Mouse (Mus musculus): Measurements from ENCODE around the gene Prtg. TPM values are rescaled to one million over a fixed set of nuclear protein-coding genes. Genes with fewer than 3 reads are reported as not detected.

Gene Prtg
- polyA plus RNA-seq, 1 experiment from 2014 or later, result 0.40 TPM

DNA sequence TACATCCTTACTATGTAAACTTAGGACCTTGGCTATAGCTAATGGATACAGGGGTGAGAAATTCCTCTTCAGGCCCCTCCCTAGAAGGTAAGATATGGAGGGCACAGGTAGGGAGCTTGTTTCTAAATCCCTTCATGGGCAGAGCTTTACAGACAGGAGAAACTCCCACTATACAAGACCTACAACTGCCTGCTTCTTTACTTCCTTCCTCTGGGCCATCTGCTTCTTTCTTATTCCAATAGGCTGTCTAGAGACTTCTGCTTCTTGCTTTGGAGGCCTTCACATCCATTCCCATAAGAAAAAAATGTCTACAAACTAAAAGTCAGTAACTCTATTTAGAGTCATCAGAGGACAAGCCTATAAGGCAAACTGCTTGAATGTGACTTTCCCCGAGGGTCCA is 18.9 kb upstream of the Prtg start:
- WGBS, result 88% methylated on average over 1 of the region's 1 CpGs

DNA sequence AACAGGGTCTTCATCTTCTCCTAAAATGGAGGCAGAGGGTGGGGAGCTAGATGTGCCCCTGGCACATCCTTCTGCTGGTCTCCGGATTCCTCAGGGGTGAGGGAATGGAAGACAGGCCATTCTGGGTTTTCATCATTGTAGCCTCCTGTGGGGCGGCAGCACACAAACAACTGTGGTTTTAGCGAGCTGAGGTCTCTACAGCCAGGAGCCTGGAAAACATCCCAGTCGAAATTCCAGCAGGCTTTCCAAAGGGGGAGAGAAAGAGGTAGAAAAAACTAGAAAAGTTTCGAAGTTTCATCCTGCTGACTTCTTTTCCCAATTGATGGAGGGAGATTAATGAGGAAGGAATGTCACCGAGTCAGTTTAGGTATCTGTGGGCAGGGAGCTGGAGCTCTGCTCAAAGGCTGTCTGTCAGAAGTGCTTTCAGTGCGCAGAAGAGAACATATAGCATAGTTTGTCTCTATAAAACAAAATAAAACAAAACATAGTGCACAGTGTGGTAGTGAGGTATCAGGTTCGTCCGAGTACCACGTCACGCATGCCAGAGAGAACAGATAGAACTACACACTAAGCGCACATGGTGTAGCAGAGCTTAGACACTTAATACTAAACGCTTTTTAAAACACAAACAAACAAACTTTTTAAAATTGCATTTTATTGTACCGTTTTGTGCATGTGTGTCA is 16.0 kb upstream of the Prtg start:
- no peak overlapping the region for H3K9ac ChIP-seq
- H3K36me3 ChIP-seq, result no peaks in the 10 kb centered on the region
- no peaks in the 10 kb centered on the region for H3K9me3 ChIP-seq (replicated peaks)
- no peak overlapping the region for H3K4me3 ChIP-seq
- peak overlapping the region; percentile 47; the same call in 1 of the 2 replicates for H3K4me2 ChIP-seq
- ATAC-seq (replicated peaks; ENCODE audit: insufficient number of reproducible peaks, insufficient read depth, low FRiP score, low read depth), result no peak
- H3K27me3 ChIP-seq, result no peaks in the 10 kb centered on the region
- 45% methylated on average over 14 of the region's 14 CpGs for WGBS
- H3K27ac ChIP-seq, result no peak overlapping the region
- peaks cover 16% of the 10 kb centered on the region for H3K4me1 ChIP-seq (replicated peaks)

More for the DNA sequence above, 18.9 kb upstream of the Prtg start:
- Histone ChIP-seq H3K4me2 (no peak overlapping the region), H3K27ac (no peak overlapping the region), H3K9me3 (replicated peaks) (no peaks in the 10 kb centered on the region), H3K36me3 (no peaks in the 10 kb centered on the region), H3K9ac (no peak overlapping the region), H3K4me1 (replicated peaks) (peaks cover 16% of the 10 kb centered on the region), H3K4me3 (no peak overlapping the region), H3K27me3 (no peaks in the 10 kb centered on the region)
- no peak for ATAC-seq (replicated peaks; ENCODE audit: insufficient number of reproducible peaks, insufficient read depth, low FRiP score, low read depth)

DNA sequence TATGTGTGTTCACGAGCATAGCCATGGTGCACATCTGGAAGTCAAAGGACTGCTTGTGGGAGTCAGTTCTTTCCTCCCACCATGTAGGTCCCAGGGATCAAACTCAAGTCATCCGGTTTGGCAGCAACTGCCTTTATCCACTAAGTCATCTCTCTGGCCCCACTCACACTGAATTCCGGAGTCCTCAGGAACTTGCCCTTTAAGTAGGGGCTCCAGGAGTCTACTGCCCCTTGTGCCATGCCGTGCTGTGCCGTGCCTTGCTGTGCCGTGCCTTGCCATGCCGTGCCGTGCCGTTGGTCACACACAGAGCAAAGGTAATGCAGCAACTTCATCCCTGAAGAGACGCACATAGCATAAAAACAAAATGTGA is 15.5 kb upstream of the Prtg start:
- 0 out of 2 replicates have a peak overlapping the region, but pooled peaks have one; percentile 5 for H3K27ac ChIP-seq
- peak overlapping the region; percentile 47 for H3K4me2 ChIP-seq
- no peaks in the 10 kb centered on the region for H3K36me3 ChIP-seq
- H3K27me3 ChIP-seq, result no peaks in the 10 kb centered on the region
- WGBS, result 26% methylated on average over 10 of the region's 10 CpGs
- peak; percentile 50; the same call in 1 of the 2 replicates for ATAC-seq (replicated peaks; ENCODE audit: insufficient number of reproducible peaks, insufficient read depth, low FRiP score, low read depth)
- no peak overlapping the region for H3K4me3 ChIP-seq
- no peak overlapping the region for H3K9ac ChIP-seq
- peaks cover 16% of the 10 kb centered on the region for H3K4me1 ChIP-seq (replicated peaks)
- H3K9me3 ChIP-seq (replicated peaks), result no peaks in the 10 kb centered on the region

DNA sequence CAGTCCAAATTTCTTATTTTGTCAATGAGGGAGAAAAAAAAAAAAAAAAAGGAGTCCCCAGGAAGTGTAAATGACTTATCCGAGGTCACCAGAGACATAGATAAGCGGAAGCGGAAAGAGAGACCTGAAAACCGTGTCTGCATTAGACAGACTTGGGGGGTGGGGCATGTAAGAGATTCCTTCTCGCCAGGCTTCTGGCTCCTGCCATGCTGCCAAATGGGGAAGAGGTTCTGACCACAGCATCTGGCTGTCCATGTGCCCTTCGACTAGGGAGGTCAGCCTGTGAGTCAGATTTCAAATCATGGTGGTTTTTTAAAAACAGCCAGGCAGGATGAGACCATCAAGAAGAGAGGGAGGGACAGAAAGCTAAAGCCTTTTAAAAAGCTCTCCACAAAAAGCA is 15.0 kb upstream of the Prtg start:
- Histone ChIP-seq H3K9ac (no peak overlapping the region), H3K36me3 (no peaks in the 10 kb centered on the region), H3K4me3 (no peak overlapping the region), H3K4me1 (replicated peaks) (peaks cover 16% of the 10 kb centered on the region), H3K4me2 (peak overlapping the region; percentile 47), H3K27ac (no peak overlapping the region), H3K9me3 (replicated peaks) (no peaks in the 10 kb centered on the region), H3K27me3 (no peaks in the 10 kb centered on the region)
- no peak for ATAC-seq (replicated peaks; ENCODE audit: insufficient number of reproducible peaks, insufficient read depth, low FRiP score, low read depth)
- WGBS, result 10% methylated on average over 6 of the region's 6 CpGs

DNA sequence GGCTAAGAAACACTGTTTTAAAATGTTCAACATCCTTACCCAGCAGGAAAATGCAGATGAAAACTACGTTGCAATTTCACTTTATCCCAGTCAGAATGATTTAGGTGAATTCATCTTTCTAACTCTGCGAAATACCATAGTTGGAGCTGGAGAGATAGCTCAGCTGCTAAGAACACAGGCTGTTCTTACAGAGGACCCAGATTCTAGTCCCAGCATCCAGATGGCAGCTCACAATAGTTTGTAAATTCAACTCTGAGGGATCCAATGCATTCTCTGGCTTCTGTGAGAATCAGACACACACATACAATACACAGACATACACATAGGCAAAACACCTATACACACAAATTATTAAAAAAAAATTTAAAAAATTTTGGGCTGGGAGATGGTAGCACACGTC is 11.4 kb upstream of the Prtg start:
- H3K9ac ChIP-seq, result no peak overlapping the region
- H3K4me2 ChIP-seq, result no peak overlapping the region
- ATAC-seq (replicated peaks; ENCODE audit: insufficient number of reproducible peaks, insufficient read depth, low FRiP score, low read depth), result no peak
- no peaks in the 10 kb centered on the region for H3K27me3 ChIP-seq
- H3K4me1 ChIP-seq (replicated peaks), result peaks cover 20% of the 10 kb centered on the region
- no peaks in the 10 kb centered on the region for H3K9me3 ChIP-seq (replicated peaks)
- H3K27ac ChIP-seq, result no peak overlapping the region
- no peaks in the 10 kb centered on the region for H3K36me3 ChIP-seq
- 84% methylated on average over 3 of the region's 3 CpGs for WGBS
- no peak overlapping the region for H3K4me3 ChIP-seq

DNA sequence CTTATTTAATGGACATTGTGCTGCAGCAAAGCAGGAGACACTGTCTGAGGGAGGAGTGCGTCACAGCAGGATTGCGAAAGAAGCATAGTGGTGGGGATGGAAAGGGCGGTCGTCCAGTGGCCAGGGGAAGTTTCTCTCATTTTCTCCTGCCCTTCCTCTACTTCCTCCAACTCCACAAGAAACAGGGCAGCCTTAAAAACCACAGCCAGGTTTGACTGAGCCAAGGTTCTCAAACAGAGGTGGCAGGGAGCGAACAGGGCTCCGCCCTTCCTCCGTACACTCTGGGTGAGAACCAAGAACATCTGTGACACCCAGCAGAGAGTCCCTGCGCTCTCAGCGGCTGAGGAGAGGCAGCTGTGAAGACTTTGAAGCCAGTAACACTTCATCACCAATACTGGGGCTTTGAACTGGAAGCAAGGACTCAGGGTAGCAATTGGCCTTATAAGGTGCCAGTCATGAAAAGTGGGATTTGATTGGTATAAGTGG is 9.5 kb upstream of the Prtg start:
- H3K9me3 ChIP-seq (replicated peaks), result no peaks in the 10 kb centered on the region
- peaks cover 8% of the 10 kb centered on the region for H3K4me1 ChIP-seq (replicated peaks)
- WGBS, result 39% methylated on average over 9 of the region's 9 CpGs
- no peak for ATAC-seq (replicated peaks; ENCODE audit: insufficient number of reproducible peaks, insufficient read depth, low FRiP score, low read depth)
- H3K4me2 ChIP-seq, result peak overlapping the region; percentile 33; the same call in 1 of the 2 replicates
- H3K9ac ChIP-seq, result no peak overlapping the region
- H3K27ac ChIP-seq, result no peak overlapping the region
- H3K4me3 ChIP-seq, result peak overlapping the region; percentile 15; the same call in 1 of the 2 replicates
- no peaks in the 10 kb centered on the region for H3K27me3 ChIP-seq
- H3K36me3 ChIP-seq, result no peaks in the 10 kb centered on the region

DNA sequence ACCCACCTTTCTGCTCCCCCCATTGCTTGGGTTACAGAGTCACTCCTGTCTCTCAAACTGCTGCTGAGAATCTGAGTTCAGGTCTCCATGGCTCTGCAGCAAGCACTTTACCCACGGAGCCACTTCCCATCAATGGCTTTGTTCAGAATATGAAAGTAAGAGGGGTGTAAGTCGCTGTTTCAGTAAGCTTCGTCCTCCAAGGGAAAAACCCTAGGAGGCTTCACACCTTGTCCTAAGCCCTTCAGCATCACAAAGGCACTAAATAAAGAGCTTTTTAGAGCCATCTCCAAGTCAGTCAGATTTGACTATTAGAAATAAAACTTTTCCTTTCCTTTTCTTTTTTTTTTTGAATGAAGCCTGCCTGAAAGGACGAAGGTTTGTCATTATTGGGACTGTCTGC is 3.4 kb upstream of the Prtg start:
- 65% methylated on average over 4 of the region's 4 CpGs for WGBS
- Histone ChIP-seq H3K27ac (no peak overlapping the region), H3K4me2 (no peak overlapping the region), H3K9me3 (replicated peaks) (no peaks in the 10 kb centered on the region), H3K9ac (no peak overlapping the region), H3K36me3 (no peaks in the 10 kb centered on the region), H3K27me3 (no peaks in the 10 kb centered on the region), H3K4me1 (replicated peaks) (peaks cover 18% of the 10 kb centered on the region), H3K4me3 (no peak overlapping the region)
- no peak for ATAC-seq (replicated peaks; ENCODE audit: insufficient number of reproducible peaks, insufficient read depth, low FRiP score, low read depth)

DNA sequence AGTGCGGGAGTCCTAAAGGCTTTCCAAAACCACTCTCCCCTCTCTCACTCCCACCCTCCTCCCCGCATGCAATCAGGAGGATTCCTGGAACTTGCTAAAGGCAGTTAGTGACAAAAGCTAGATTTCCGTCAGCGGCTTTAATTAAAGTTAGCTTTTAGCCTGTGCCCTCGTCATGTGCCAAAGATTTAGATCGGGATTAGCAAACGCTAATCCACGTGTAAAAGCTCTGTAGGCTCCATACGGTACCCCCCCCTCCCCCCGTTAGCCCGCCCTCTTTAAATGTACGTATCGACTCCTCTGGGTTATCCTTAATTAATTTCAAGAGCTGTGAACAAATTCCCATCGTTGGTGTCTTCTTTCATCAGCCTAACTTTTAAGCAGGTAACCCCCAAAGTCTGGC is 528 bp upstream of the Prtg start:
- Histone ChIP-seq H3K9ac (no peak overlapping the region; the same call in 1 of the 2 replicates), H3K4me2 (peak overlapping the region; percentile 99), H3K4me3 (peak overlapping the region; percentile 93; the same call in 1 of the 2 replicates), H3K9me3 (replicated peaks) (no peaks in the 10 kb centered on the region), H3K27me3 (no peaks in the 10 kb centered on the region), H3K4me1 (replicated peaks) (peaks cover 14% of the 10 kb centered on the region), H3K27ac (no peak overlapping the region), H3K36me3 (no peaks in the 10 kb centered on the region)
- 23% methylated on average over 14 of the region's 14 CpGs for WGBS
- no peak for ATAC-seq (replicated peaks; ENCODE audit: insufficient number of reproducible peaks, insufficient read depth, low FRiP score, low read depth)

DNA sequence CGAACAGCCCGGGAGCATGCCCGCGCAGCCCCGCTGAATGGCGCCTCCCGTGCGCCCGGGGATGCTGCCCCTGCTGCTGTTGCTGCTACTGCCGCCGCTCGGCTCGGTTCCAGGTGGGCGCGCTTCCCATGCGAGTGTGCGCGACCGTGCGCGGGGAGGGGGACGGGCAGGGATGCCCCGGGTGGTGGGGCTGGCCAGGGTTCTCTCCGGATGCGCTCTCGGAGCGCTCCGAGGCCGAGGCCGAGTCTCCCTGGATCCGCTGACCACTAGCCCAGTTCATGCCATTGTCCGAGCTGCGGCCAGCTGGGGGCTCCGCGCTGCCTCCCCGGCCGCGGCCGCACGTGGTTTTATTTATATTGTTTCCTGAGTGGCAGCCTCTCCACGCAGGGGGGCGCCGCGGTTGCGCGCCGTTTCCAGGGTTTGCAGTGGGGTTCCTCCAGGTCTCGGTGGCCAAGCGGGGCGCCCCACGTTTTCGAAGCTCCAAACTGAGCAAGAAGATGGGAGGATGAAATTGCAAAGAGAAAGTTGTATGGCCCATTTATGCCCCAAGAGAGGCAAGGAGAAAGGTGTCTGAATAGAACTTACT is 839 bp downstream of the Prtg start:
- H3K27me3 ChIP-seq, result no peaks in the 10 kb centered on the region
- H3K4me3 ChIP-seq, result peak overlapping the region; percentile 93
- H3K9me3 ChIP-seq (replicated peaks), result no peaks in the 10 kb centered on the region
- H3K4me2 ChIP-seq, result peak overlapping the region; percentile 99
- peak overlapping the region; percentile 80 for H3K9ac ChIP-seq
- H3K27ac ChIP-seq, result peak overlapping the region; percentile 78
- peaks cover 15% of the 10 kb centered on the region for H3K4me1 ChIP-seq (replicated peaks)
- ATAC-seq (replicated peaks; ENCODE audit: insufficient number of reproducible peaks, insufficient read depth, low FRiP score, low read depth), result peak; percentile 66
- no peaks in the 10 kb centered on the region for H3K36me3 ChIP-seq
- WGBS, result under 1% methylated on average over 50 of the region's 52 CpGs

DNA sequence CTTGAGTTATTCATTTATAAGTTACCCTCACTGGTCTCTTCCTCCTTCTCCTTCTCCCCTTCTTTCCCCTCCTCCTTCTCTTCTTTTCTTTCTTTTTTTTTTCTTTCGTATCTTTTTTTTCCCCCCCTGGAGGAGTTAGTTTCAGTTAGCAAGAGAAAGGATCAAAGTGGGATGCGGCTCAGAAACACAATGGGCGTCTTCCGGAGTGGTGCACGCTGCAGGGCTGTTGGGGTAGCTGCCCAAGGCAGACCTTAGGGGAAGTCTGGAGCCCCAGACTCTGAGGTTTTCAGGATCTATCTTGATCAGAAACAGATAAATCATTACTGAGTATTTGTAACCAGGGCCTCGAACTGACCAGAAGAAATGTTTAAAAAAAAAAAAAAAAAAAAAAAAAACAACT is 1.5 kb downstream of the Prtg start:
- Histone ChIP-seq H3K36me3 (no peaks in the 10 kb centered on the region), H3K27me3 (no peaks in the 10 kb centered on the region), H3K9me3 (replicated peaks) (no peaks in the 10 kb centered on the region), H3K4me2 (peak overlapping the region; percentile 99), H3K9ac (peak overlapping the region; percentile 80), H3K27ac (peak overlapping the region; percentile 78; the same call in 1 of the 2 replicates), H3K4me3 (peak overlapping the region; percentile 93), H3K4me1 (replicated peaks) (peaks cover 21% of the 10 kb centered on the region)
- WGBS, result 6% methylated on average over 6 of the region's 6 CpGs
- no peak for ATAC-seq (replicated peaks; ENCODE audit: insufficient number of reproducible peaks, insufficient read depth, low FRiP score, low read depth)

DNA sequence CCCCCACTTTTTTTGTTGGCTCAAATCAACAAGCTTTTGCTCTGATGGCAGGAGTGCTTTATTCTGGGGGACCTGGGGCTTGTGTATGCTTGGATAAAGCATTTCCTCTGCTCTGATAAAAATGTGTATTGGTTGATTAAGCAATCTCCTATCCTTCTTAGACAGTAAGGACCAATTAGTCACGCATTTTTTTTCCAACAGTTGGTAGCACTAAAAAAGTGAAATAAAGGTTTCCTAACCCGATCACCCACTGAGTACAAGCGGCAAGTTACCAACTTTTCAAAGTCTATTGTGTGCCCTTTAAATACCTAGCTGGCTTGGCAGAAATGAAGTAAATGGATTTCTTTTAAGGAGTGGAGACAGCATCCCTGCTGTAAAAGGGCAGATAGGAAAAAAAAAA is 1.9 kb downstream of the Prtg start:
- Histone ChIP-seq H3K4me3 (no peak overlapping the region), H3K27me3 (no peaks in the 10 kb centered on the region), H3K4me2 (peak overlapping the region; percentile 99), H3K36me3 (no peaks in the 10 kb centered on the region), H3K9ac (no peak overlapping the region), H3K4me1 (replicated peaks) (peaks cover 21% of the 10 kb centered on the region), H3K27ac (no peak overlapping the region), H3K9me3 (replicated peaks) (no peaks in the 10 kb centered on the region)
- 45% methylated on average over 3 of the region's 3 CpGs for WGBS
- ATAC-seq (replicated peaks; ENCODE audit: insufficient number of reproducible peaks, insufficient read depth, low FRiP score, low read depth), result no peak

DNA sequence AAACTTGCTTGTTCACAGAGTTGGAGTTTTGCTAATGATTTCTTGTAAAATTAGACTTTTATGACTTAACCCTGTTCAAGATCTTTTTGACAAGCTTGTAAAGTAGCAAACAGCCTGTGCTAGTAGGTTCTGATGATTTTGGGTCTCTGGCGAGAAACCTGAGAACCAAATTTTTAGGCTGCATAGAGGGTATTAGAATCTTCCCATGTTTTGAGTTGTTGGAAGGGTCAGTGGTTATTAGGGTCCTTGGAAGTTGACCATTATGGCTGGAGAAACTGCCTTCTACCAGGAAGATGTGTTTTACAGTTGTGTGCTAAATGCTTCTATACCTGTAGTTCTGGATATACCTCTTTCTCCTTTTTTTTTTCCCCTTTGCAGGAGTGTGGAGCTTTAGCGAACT is 2.4 kb downstream of the Prtg start:
- no peaks in the 10 kb centered on the region for H3K9me3 ChIP-seq (replicated peaks)
- no peak overlapping the region for H3K27ac ChIP-seq
- H3K27me3 ChIP-seq, result no peaks in the 10 kb centered on the region
- H3K9ac ChIP-seq, result no peak overlapping the region
- ATAC-seq (replicated peaks; ENCODE audit: insufficient number of reproducible peaks, insufficient read depth, low FRiP score, low read depth), result no peak
- 81% methylated on average over 2 of the region's 2 CpGs for WGBS
- H3K4me1 ChIP-seq (replicated peaks), result peaks cover 21% of the 10 kb centered on the region
- H3K36me3 ChIP-seq, result no peaks in the 10 kb centered on the region
- no peak overlapping the region for H3K4me3 ChIP-seq
- H3K4me2 ChIP-seq, result no peak overlapping the region

Measured in heart, embryonic 15.5 days (tissue).